8 mouse cellular contexts compared by ENCODE assay signal in genomic region chr3:30510105-30510504, GRCm38 (mm10). TPM values are rescaled to one million over a fixed set of nuclear protein-coding genes. Genes with fewer than 3 reads are reported as not detected.
A peak's percentile ranks its signal among the peaks of the same experiment; 100 is the strongest.
DNase-seq lines count a peak whose midpoint lies in the region; ATAC-seq lines count a peak whose summit lies in the region.

No protein-coding gene starts in this region.

- ATAC-seq in heart, embryonic 11.5 days (replicated peaks; ENCODE audit: insufficient number of reproducible peaks, low FRiP score, low TSS enrichment) = no peak
- no peak for ATAC-seq in neural tube, embryonic 13.5 days (ENCODE audit: low read depth)
- ATAC-seq in cerebellum, adult (ENCODE audit: insufficient number of reproducible peaks, low FRiP score, low TSS enrichment) = no peak

- no peaks in the 10 kb centered on the region for H3K9me3 ChIP-seq in heart, embryonic 11.5 days (replicated peaks; ENCODE audit: control insufficient read depth, low read length)
- no peaks in the 10 kb centered on the region for H3K9me3 ChIP-seq in limb, embryonic 10.5 days (replicated peaks)
- no peaks in the 10 kb centered on the region for H3K9me3 ChIP-seq in neural tube, embryonic 13.5 days

- H3K4me3 ChIP-seq in heart, embryonic 11.5 days (ENCODE audit: low read depth, low read length) = peak overlapping the region; percentile 68
- peak overlapping the region; percentile 85 for H3K4me3 ChIP-seq in limb, embryonic 10.5 days
- H3K4me3 ChIP-seq in neural tube, embryonic 13.5 days = peak overlapping the region; percentile 50

- H3K36me3 ChIP-seq in heart, embryonic 11.5 days (ENCODE audit: control insufficient read depth, insufficient read depth, low read length) = no peaks in the 10 kb centered on the region
- no peaks in the 10 kb centered on the region for H3K36me3 ChIP-seq in limb, embryonic 10.5 days
- no peaks in the 10 kb centered on the region for H3K36me3 ChIP-seq in neural tube, embryonic 13.5 days

- peaks cover 31% of the 10 kb centered on the region for H3K27me3 ChIP-seq in heart, embryonic 11.5 days (ENCODE audit: control insufficient read depth, insufficient read depth, low read length)
- no peaks in the 10 kb centered on the region for H3K27me3 ChIP-seq in limb, embryonic 10.5 days (ENCODE audit: low read depth, poor library complexity, severe bottlenecking)
- peaks cover 88% of the 10 kb centered on the region for H3K27me3 ChIP-seq in neural tube, embryonic 13.5 days

- H3K4me1 ChIP-seq in heart, embryonic 11.5 days (ENCODE audit: control insufficient read depth, insufficient read depth, low read length) = peaks cover 4% of the 10 kb centered on the region; the same call in 1 of the 2 replicates
- peaks cover 51% of the 10 kb centered on the region for H3K4me1 ChIP-seq in limb, embryonic 10.5 days
- H3K4me1 ChIP-seq in neural tube, embryonic 13.5 days (replicated peaks) = peaks cover 54% of the 10 kb centered on the region

- under 1% methylated on average over 16 of the region's 16 CpGs for WGBS in heart, embryonic 11.5 days (ENCODE audit: insufficient replicate concordance)
- under 1% methylated on average over 16 of the region's 16 CpGs for WGBS in limb, embryonic 10.5 days
- under 1% methylated on average over 16 of the region's 16 CpGs for WGBS in neural tube, embryonic 13.5 days

- peak overlapping the region; percentile 94 for H3K4me2 ChIP-seq in heart, embryonic 11.5 days
- H3K4me2 ChIP-seq in neural tube, embryonic 13.5 days = peak overlapping the region; percentile 76

- peak overlapping the region; percentile 55; the same call in 1 of the 2 replicates for H3K9ac ChIP-seq in heart, embryonic 11.5 days (ENCODE audit: low read depth, low read length)
- H3K9ac ChIP-seq in neural tube, embryonic 13.5 days = no peak overlapping the region

- no peak for DNase-seq in heart, adult 8-10 months (ENCODE audit: low spot score)
- peak; percentile 52 for DNase-seq in forelimb bud, embryonic 11.5 days (ENCODE audit: low read depth, low spot score)
- peak; percentile 71 for DNase-seq in limb, embryonic 10.5 days (ENCODE audit: low spot score)
- DNase-seq in spleen, postnatal 10 days (ENCODE audit: low spot score in 2 of 2) = no peak
- no peak for DNase-seq in layer of hippocampus, adult 9-10 months (ENCODE audit: low spot score)

- H3K27ac ChIP-seq in heart, embryonic 11.5 days (ENCODE audit: low read depth, low read length) = peak overlapping the region; percentile 17; the same call in 1 of the 2 replicates
- peak overlapping the region; percentile 100 for H3K27ac ChIP-seq in limb, embryonic 10.5 days
- H3K27ac ChIP-seq in neural tube, embryonic 13.5 days (replicated peaks) = no peak overlapping the region; the same call in 1 of the 2 replicates

RNA-seq across cellular contexts. Expression of gene Mecom, which starts 37.7 kb away (rescaled TPM):
- 41.8 and 42.5 TPM in 2 replicates for polyA plus RNA-seq in heart, embryonic 11.5 days (2014; fragmentation: Nextera tagmentation; extraction: Ambion mirVana)
- total RNA-seq in heart, adult 8-10 months (2022) = 10 to 100 TPM; 13.6 to 19.5 (median 16.5) TPM
- 167 and 217 TPM in 2 replicates for polyA plus RNA-seq in limb, embryonic 10.5 days (2016; fragmentation: Nextera tagmentation; extraction: Ambion mirVana)
- polyA plus RNA-seq in neural tube, embryonic 13.5 days (2015; fragmentation: Nextera tagmentation; extraction: Ambion mirVana) = 8.9 and 11.6 TPM in 2 replicates

Comparison
In these comparisons a context has a peak if more than half of its experiments do, and no peak if none do; other contexts are left out.
1. DNase-seq: peak in forelimb bud, embryonic 11.5 days (single experiment) and limb, embryonic 10.5 days (single experiment); none in heart, adult 8-10 months (single experiment), spleen, postnatal 10 days (0 of 2) and layer of hippocampus, adult 9-10 months (single experiment).
2. Peak in every context shown above with its lines, with median percentiles within 50 percentile points of each other: H3K4me3 ChIP-seq.